Mouse (Mus musculus) 416B (cell line): Measurements from ENCODE around the gene Prpsap1.
A peak's percentile ranks its signal among the peaks of the same experiment; 100 is the strongest.
"Not testable (repeated sequence)": the region's sequence is repeated elsewhere in the genome, so short reads cannot be mapped to it uniquely, and the experiment has no call there.

Experiments
- DNase-seq: peaks from one replicate; pipeline ENCODE4 v3.0.0; 2011; ENCODE audit warnings: low read depth

Gene Prpsap1

DNA sequence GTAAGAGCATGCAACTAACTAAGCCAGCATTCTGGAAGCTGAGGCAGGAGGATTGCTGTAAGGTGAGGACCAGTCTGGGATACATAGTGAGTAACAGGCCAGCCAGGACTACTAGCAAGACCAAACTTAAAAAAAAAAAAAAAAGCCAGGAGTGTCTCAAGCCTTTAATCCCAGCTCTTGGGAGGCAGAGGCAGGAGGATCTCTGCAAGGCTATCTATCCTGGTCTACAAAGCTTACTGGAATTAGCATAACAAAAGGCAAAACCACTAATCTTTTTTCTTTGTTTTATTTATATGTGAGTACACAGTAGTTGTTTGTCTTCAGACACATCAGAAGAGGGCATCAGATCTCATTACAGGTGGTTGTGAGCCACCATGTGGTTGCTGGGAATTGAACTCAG lies 5.8 kb downstream of the Prpsap1 start:
- no peak for DNase-seq

DNA sequence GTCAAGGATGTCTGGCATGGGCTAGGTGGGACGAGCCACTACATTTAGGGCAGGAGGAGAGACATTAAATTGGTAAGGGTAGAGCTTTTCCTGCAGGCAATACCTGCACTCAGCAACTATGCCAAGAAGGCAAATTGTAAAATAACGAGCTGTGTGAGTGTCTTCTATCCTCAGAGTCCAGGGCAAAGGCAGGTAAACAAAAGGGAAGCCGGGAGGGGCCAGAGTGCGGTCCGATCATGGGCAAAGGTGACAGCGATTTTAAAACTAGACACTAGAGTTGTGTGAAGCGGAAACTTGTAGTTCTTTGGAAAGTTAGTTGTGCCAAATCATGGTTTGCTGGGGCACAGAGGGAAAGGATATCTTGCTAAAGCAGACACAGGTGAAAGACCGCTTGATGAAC lies 9.7 kb downstream of the Prpsap1 start:
- no peak for DNase-seq

- DNase-seq: no peak
These were observed 12.2 kb downstream of the Prpsap1 start for GRCm38 (mm10) chr11:116481776-116482175.

- no peak for DNase-seq
These were observed 13.0 kb downstream of the Prpsap1 start for GRCm38 (mm10) chr11:116480975-116481374.

DNA sequence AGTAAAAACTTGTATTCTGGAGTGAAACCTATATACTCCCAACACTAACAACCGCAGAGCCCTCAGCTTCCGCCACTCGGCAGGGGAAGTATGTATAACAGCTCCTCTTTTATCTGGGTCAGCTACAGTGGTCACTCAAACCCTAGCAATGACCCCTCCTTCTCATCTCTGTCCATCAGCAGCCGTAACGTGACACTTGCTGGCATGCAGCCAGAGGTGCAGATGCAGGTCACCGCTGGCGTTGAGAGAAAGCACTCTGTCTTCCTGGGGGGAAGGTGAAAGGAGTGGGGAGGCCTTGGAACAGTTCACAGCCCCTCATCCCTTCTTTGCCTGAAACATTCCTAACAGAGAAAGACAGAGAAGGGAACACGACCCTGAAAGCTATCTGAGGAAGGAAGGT lies 14.2 kb downstream of the Prpsap1 start:
- peak; percentile 33 for DNase-seq

- DNase-seq: no peak
These were observed 15.0 kb downstream of the Prpsap1 start for GRCm38 (mm10) chr11:116478978-116479377.

GRCm38 (mm10) chr11:116477160-116477759 lies 16.7 kb downstream of the Prpsap1 start:
- no peak for DNase-seq

DNA sequence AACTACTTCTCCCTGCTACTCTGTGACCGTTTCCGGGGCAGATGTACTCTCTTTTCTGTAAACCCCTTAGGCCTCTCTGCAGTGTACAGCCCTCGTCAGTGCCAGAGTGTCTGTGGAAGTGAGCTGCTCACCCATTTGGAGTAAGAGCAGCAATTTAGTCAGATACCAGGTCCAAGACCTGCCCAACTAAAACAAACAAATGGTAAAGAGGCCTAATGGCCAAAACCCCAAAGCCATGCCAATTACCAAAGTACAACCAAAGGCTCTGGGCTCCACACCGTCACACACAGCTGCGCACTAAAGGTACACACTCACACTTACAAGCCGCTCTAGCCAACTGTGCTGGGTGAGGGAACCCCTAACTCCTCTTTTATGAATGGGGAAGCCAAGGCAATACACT lies 17.3 kb downstream of the Prpsap1 start:
- no peak for DNase-seq

- no peak for DNase-seq
These were observed 18.0 kb downstream of the Prpsap1 start for GRCm38 (mm10) chr11:116476041-116476440.

DNA sequence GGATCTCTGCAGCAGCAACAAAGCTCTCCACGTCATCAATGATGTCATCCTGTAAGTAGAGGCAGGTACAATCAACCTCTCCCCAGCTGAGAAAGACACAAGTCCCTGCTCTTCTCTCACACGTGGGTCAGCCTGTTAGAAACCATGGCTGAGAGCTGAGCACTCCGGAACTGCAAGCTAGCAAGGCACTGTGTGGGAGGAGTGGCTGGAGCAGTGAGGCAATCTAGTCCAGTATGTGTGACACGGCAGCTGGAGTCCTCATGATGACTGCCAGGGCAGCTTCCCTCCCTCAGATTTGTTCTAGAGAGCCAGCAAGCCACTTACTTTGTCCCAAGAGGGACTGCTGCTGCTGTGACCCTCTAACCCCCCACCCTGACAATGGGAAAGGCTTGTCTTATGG lies 21.7 kb downstream of the Prpsap1 start:
- no peak for DNase-seq

DNA sequence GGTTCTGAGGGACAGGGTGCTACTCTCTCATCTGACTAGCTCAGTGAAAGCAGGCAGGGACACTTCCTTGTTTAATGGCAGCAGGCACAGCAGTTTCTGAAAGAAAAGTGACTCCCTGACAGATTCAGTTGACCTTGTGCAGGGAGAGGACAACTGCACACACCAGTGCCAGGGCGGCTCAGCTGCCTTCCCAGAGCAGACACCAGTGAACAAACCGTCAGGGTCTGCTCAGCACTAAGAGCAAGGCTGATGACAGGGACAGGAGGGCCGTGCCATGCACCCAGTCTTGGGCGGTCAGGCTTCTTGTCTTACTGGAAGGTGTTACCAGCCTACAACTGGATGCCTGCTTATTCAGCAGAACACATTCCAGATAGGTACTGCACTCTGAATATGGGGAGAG lies 23.1 kb downstream of the Prpsap1 start:
- DNase-seq: no peak

DNA sequence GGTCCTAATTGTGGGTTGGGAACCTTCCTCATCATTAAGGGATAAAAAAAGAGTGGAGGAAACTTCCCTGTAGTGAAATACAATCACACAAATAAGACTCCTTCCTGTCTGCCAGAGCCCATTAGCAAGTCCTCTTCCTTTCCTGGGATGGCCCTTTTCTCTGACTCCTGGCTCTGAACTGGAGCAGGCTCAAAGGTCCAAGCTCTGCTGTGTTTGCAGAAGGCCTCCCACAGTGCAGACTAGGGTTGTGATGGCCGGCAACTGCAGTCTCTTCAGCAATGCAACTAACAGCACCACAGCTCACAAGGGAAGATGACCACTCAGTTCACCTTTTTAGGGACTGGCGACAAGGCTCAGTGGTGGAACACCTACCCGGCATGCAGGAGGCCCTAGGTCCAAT lies 23.8 kb downstream of the Prpsap1 start:
- no peak for DNase-seq

- DNase-seq: not testable (repeated sequence)
These were observed 25.7 kb downstream of the Prpsap1 start for GRCm38 (mm10) chr11:116468338-116468737.

GRCm38 (mm10) chr11:116466141-116466540 lies 27.9 kb downstream of the Prpsap1 start, which contains the start of gene Qrich2:
Gene Qrich2, minus strand, starts transcription at chr11:116466241.
- DNase-seq: no peak

- DNase-seq: peak; percentile 87
These were observed 30.2 kb downstream of the Prpsap1 start for GRCm38 (mm10) chr11:116463833-116464232.

DNA sequence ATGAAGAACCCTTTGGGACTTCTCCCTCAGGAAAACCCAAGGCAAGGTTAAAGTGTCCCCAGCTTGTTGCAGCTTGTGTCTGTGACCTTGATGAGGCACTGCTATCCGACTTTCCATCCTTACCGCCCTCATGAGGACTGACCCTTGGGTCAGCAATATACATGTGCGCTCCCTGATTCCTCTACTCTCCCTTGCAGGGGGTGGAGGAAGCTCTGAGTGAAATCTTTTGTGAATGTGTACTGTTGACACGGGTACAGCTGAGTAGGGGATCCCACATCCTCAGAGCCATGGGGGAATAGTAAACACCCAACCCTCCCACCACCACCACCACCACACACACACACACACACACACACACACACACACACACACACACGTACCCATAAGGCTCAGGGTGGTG lies 30.7 kb downstream of the Prpsap1 start:
- no peak for DNase-seq

- no peak for DNase-seq
These were observed 34.2 kb downstream of the Prpsap1 start for GRCm38 (mm10) chr11:116459786-116460185.

- DNase-seq: no peak
These were observed 37.8 kb downstream of the Prpsap1 start for GRCm38 (mm10) chr11:116456234-116456633.

- no peak for DNase-seq
These were observed 40.1 kb downstream of the Prpsap1 start for GRCm38 (mm10) chr11:116453889-116454288.

- no peak for DNase-seq
These were observed 44.7 kb downstream of the Prpsap1 start for GRCm38 (mm10) chr11:116449341-116449740.

GRCm38 (mm10) chr11:116447822-116448221 lies 46.2 kb downstream of the Prpsap1 start:
- DNase-seq: no peak

- no peak for DNase-seq
These were observed 47.6 kb downstream of the Prpsap1 start for GRCm38 (mm10) chr11:116446308-116446887.

DNA sequence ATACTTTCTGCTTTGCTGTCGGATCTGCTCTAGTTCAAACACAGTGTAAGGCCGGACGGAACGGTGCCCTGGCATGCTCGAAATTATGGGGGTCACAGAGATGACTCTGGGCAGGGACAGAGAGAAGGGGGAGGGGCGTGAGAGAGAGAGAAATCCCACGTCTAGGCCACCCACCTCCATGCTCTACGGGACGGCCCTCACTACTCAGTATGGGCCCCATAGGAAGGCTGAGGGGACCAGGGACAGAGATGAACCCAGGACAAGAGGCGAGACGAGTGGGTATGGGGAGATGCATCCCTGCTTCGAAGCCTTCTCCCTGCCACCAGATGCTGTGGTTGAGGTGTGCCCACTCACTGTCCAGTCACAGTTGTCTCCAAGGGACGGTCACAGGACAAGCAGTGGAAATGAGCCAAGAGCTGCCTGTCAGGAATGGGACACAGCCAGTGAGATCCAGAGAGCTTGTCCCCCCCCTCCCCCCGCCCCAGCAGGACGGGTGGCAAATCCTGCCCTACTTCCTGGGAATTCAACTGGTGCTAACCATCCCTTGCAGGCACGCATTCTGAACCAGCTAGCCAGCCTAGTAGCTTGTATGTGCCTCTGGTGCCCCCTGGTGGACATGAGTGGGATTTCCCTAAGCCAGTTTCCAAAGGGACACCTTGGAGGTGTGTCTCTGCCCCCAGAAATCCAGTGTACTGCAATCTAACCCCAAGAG lies 48.2 kb downstream of the Prpsap1 start:
- peak; percentile 87 for DNase-seq
